Mouse (Mus musculus) gastrocnemius, adult 18-20 months (tissue): ENCODE data around the gene Plekhd1. TPM values are rescaled to one million over a fixed set of nuclear protein-coding genes. Genes with fewer than 3 reads are reported as not detected.

Experiments used
- DNase-seq: peaks from one replicate; pipeline ENCODE4 v3.0.0; 2021; ENCODE audit warnings: low spot score
- total RNA-seq, 2 experiments: library from RNA; stranded (reverse); gene quantifications; 2 replicates each; pipeline ENCODE4 v1.2.3; 2021

The Plekhd1 gene
- total RNA-seq, 2 experiments from 2014 or later: 0.46 to 0.66 TPM

DNA sequence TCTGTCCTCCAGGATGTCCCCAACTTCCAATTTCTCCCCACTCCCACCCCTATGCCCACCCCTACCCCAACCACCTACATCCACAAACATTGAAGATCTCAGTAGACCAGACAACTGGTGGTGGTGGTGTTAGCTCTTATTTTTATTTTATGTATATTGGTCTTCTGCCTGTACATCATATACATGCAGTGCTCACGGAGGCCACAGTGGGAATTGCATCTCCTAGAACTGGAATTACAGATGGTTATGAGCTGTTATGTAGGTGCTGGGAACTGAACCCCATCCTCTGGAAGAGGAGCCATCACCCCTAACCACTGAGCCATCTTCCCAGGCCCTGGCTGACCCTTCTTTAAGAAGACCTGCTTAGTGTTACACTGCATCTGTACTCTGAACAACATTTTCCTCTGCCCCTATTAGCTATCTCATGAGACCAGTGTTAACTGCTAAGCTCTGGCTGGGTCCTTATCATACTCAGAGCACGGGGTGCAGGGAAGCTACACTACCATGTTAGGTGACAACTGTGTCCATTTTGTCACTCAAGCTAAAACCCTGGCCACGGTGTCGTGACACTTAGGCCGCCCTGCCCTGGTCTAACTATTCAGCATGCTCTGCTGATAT, 6.2 kb downstream of the Plekhd1 start:
- no peak for DNase-seq

DNA sequence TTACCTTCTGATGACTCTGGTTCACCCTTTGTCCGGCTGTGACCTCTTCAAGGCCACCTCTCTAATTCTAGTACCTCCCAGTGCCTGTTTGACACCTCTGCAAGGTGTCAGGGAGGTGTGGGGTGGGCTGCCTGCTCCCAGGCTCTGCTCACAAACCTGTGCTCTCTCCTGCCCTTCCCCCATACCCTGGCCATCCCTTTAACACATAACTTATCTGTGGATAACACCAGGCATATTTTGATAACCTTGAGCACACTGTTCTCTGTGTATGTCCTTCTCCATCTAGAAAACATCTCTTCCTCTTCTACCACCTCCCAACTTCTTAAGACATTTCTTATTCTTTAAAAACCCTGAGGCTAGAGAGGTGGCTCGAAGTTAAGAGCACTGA, 6.7 kb downstream of the Plekhd1 start:
- DNase-seq: no peak

DNA sequence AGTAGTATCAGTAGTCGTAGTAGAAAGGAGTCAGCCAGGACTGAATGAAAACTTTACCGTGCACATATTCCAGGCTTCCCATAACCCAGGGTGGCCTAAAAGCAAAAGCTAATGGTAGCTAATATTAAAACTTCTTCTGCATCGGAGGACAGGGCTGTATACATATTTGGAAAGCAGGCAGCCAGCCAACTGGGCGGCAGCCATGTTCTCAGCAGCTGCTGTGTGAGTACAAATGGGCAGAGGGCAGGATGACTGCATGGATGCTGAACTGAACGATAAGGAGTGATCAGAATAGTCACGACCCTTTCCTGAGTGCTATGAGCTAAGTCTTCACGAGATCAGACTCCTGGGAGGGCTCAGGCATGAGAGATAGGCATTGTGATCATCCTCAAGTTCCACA, 8.9 kb downstream of the Plekhd1 start:
- DNase-seq: no peak

DNA sequence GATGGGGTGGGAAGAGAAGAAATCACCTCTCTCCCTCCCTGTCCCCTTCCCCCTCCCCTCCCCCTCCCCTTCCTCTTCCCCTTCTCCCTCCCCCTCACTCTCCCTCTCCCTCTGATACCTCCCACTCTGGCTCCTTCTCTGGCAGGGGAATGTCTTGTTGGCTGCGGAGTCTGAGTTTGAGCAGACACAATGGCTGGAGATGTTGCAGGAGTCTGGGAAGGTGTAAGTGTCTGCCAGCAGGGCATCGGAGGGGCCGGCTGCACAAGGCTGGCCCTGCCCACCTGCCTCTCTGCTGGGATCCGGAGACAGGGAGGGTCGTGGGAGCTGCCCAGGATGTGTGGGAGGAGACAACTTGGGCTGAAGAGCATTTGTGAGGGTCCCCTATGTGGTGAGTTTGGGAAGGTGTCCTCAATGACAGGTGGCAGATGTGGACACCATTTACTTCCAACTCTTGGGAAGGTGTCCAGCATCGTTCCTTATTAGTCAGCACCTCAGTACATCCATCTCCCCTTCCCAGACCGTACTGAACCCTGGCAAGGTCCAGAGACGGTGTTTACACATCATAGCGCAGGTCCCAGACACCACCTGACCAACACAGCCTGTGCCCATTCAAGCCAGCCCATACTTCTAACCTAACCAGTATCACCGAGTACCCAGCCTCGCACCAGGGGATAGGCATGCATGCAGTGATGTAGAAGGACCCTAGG, 14.0 kb downstream of the Plekhd1 start:
- no peak for DNase-seq

DNA sequence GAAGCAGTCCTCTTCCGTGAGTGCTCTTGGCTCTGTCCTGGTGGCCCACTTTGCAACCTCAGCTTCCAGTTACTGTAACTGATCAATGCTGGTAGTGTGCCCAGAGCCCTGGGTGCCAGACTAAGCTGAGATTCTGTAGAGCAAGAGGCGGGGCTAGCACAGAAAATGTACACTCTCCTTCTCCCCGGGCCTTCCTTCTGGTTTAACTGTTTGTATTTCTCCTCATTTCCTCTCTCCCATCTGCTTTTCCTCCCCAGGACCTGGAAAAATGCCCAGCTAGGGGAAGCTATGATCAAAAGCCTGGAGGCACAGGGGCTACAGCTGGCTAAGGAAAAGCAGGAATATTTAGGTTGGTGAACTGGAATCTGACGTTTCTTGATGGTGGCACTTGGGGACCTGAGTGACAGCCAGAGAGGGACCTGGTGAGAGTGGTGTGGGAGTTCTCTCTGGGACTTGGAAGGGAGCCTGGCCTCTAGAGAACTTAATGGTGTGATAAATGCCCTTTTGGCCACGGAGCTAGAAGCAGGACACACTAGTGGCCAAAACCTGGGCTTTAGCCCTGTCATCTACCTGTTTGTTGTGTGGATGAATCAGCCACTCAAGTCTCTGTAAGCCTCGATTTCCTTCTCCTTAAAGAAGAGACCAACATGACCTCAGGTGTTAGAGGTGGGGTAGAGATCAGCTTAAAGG, 14.7 kb downstream of the Plekhd1 start:
- no peak for DNase-seq

DNA sequence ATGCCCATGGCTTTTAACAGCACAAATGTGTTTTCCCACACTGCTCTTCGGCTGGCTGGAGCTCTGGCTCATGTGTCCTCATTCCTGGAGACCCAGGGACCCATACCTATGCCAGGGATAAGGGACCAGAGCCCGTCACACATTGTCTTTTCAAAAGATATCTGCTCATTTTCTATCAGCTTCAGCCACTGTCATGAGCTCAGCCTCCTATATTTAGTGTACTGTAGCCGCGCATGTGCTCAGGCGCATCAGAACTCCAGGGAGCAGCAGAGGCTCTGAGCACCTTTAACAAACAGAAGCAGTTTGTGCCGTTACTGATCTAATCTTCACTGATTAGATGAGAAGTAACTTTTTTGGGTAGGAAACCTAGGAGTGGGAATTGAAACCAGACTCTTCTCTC, 23.5 kb downstream of the Plekhd1 start:
- DNase-seq: no peak

DNA sequence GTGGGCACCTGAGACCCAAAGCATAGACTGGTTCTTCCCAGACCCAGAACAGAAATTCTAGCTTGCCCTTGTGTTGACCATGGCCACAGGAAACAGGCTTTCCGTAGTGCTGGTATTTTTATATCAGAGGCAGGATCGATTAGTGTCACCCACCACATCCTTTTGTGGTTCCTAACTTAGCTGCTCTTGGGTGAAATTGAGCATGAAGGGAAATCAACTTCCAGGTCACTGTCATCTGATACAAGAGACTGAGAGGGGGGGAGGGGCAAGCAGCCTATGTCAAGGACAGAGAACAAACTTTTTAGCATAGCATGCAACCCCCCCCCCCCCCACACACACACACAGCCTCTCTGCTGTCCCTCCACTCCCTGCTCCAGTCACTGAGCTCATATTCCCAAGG, 26.8 kb downstream of the Plekhd1 start:
- no peak for DNase-seq

DNA sequence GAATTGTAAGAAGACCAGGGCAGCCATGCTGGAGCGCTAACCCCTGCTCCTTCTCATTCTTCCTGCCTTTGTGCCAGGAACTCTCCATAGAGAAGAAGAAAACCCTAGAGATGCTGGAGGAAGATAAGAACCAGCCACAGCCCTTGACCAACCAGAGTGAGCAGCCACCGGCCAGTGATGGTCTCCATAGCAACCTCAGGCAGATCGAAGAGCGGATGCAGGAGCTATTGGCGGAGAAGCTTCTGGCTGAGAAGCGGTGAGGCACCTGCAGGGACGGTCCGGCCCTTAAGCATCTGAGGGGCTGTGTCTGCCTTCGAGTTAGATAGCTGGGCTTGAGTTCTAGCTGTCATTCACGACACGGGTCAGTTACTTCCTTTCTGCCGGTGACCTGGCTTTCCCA, 28.1 kb downstream of the Plekhd1 start:
- DNase-seq: no peak

DNA sequence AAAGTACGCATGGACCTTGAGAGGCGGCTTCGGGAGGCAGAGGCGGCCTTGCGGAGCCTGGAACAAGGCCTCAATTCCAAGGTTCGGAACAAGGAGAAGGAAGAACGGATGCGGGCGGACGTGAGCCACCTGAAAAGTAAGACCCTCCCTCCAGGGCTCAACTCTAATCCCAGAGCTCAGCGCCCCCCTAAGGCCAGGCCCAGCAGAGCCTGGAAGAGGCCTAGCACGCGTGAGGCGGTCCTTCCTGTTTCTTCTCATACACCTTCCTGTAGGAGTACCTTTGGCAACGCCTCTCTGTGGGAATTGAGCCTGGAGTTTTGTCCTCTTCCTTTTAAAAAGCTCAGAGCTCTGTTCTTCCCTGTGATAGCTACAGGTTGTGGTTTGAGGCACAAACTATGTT, 29.1 kb downstream of the Plekhd1 start:
- DNase-seq: no peak

DNA sequence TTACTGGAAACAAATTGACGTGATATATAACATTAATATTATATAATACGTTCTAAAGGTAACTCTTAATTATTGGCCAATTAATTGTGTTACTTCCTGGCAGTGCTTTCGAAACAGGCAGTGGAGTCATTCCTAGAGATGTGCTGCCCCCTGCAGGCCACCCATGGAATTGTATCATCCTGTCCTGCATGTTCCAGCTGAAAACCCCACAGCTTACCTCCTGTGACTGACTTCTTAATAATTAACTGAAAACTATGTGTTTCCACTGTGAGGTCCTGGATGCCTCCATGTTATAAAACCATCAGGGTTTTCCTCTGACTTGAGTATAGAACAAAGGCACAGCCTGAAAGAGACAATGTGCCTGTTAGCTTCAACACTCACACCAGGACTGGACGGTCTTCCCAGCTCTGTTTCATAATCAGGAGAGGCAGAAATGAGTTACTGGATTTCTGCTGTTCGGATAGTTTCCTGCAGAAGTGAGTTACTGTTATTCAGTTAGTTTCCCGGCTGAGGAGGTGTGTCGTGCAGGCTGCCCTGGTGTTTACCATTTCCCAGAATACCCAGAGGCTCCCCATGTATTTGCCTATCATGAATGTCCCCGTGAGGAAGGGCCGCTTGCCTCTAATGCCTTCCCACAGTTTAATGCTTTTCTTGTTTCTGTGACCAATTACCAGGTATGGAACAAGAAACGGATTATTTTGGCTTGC, 32.6 kb downstream of the Plekhd1 start:
- peak; percentile 73 for DNase-seq

DNA sequence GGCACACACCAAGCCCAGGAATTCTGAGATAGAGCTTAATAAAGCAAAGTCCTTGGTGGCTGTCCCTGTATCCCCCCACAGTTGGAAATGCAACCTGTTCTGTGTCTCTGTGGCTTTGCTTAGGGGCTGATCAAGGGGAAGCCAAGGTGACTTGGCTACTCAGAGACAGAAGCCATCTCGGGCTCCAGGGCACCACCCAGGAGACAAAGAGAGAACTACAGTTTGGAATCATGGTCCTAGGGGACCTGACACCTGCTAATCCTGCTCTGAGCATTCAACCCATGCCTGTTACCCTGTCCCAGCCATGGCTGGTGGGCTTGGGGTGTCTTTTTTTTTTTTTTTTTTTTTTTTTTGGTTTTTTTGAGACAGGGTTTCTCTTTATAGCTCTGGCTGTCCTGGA, 35.8 kb downstream of the Plekhd1 start:
- DNase-seq: no peak

DNA sequence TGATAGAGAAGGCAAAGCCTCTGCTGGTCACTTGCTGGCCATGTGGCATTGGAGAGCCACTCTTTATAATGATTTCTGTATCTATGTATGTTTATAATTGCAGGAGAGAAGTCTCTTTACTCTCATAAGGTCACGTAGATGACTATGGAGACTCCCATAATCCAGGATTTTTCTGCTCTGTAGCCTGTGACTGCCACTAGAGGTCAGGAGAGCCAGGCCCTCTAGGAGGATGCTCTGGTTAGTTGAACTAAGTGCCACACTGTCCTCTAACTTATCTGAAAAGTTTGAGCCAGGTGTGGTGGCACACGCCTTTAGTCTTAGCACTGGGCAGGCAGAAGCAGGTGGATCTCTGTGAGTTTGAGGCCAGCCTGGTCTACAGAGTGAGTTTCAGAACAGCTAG, 36.4 kb downstream of the Plekhd1 start:
- DNase-seq: no peak

DNA sequence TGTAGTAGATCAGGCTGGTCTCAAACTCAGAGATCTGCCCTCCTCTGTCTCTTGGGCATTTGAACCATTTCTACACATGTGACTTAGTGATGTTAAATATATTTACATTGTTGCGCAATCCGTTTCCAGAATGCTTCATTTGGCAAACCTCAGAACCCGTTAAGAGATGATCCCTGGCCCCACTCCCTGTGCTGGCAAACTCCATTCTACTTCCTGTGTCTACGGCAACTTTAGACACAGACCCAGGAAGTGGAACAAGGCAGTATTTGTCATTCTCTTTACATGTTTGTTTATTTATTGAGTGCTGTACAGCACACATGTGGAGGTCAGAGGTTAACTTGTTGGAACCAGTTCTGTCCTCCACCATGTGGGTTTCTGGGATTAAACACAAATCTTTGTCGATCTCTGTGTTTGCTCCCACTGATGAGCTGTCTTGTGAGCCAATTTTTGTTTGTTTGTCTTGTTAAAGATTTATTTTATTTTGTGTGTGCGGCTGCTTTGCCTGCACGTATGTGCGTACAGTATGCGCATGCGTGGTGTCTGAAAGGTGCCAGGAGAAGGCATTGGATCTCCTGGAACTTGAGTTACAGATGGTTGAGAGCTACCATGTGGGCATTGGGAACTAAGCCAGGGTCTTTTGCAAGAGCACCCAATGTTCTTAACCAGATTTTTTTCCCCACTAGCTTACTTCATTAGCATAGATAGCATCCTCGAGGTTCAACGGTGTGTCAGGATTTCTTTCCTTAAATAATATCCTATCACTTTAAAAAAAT, 37.6 kb downstream of the Plekhd1 start:
- DNase-seq: no peak

DNA sequence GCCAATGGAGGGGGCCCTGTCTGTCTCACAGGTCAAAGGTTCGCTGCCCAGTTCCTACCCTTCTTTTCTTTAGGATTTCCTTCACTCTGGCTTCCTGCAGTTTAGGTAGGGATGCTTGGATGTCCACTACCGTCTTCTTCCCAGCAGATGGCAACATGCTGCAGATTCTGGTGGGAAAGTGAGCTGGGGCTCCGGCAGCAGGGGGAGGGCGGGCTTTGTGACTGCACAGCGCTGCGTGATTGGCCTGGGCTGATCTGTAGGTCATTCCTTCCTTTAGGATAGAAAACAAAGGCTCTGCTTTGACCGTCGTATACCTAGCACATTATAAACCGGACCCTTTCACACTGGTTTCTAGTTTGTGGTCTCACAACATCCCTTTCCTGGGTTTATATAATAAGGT, 38.2 kb downstream of the Plekhd1 start:
- DNase-seq: peak; percentile 20

DNA sequence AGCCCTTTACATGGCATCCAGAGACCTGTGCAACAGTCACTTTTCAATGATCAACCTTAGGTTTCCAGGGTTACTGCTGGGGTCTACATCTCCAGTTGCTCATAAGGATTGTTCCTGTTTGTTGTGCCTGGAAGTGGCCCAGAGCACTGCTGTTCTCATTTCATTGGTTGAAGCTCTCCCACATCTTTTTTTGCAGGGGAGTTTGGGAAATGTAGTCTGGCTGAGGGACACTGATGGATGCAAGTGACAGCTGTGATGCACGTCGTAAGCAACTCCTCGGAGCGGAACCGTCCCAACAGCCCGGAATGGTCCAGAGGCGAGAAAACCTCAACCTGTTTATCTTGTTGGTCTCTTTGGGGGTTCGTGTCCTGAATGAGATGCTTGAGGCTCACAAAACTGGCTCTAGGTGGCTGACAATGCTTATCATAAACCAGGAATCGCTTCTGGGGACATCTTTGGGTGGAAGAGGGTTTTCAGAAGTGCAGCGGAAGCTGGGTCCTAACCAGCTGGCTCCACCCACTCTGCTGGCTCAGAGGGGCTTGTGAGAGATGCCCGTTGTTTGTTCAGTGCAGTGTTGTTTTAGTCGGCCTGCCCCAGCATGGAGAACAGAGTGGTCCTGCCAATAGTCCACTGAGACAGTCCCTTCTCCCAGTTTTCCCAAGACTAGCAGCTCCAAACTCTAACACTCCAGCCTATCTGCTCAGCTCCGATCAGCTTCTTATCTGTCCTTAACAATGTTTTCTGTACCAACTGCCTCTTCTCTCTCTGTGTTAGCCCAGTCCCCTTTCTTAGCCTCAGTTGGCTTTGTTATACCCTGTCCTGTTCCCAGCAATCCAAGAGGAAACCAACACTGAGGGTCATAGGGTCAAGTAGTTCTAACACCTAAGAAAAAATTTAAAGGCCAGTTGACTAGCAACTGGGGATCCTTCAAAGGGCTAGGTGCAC, 42.4 kb downstream of the Plekhd1 start:
- DNase-seq: no peak

DNA sequence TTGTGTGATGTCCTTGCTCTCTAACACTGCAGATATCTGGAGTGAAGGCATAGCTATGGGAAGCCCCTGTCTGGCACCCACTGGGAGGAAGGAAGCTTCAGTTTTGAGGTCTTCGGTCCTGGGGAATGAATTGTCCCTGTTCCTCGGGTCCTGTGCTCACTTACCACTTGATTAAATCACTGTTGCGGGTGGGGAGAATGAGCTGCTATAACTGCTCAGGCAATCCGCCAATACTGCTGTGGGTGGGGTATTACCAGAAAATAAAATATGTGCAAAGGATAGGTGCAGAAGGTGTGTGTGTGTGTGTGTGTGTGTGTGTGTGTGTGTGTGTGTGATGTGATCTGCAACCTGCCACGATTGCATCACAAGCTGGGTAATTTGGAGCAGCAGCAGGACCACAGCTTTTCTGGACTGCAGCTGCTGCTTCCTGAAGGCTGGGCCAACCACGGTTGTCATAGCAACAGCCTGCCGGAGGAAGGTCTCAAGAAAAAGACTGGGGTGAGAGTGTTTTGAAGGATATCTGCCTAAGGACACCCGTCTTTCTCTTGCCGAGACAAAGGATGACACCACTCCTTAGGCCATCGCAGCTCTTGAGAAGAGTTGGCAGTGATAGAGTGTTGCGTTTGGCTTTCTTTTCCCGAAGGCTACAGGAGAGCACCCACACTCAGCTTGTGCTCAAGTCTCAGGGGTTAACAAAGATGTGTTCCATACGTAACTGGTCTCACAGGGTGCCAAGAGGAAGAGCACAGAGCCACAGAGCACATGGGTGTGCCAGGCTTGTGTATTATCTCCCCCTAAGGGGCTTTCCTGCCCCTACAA, 44.3 kb downstream of the Plekhd1 start:
- no peak for DNase-seq

DNA sequence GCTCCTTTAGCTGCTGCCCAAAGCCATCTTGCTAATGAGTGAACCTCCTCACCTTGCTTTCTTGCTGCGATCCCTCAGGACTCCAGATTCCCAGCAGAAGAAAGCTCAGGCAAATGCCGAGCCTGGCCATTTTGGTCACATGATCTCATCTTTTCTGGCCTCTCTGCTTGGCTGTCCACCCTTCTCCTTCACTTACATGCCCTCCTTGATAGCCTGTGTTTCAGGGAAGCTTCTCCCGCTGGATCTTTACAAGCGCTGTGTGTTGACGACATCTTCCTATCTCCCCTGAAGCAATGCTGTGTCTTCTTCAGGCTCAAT, 44.9 kb downstream of the Plekhd1 start:
- no peak for DNase-seq

DNA sequence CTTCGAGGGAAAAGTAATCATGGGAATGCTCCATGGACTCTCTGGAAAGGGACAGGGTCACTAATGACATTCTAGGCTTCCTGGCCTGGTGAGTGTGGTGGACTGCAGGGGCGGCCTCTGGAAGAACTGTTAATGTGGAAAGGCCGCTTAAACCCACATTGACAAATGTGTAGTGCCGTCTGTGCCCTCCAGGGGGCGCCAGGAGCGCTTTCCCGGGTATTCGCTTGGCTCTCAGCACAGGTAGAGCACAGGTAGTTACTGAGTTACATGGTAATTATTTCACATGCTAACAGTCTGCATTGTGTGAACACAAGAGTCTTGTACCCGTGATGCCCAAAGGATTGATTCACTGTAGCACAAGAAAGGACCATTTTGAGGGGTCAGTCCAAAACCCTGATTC, 47.1 kb downstream of the Plekhd1 start:
- DNase-seq: no peak

DNA sequence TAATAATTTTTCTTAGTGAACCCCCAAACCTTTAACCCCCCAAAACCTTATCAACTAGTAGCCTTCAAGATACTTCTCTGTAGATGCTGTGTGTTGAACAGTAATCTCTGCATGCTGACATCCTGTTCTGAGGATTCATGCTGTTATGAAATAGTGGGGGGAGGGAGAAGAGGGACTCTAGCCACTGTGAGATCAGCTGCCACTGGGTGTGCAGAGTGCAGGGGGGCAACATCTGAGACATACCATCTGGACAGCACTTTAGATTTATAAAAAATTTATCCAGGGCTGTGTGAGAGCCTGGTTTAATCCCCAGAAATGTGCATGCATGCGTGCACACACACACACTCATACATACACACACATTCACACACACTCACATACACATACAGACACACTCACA, 52.2 kb downstream of the Plekhd1 start:
- DNase-seq: no peak
